19 mouse cellular contexts compared by ENCODE assay signal in genomic region chr8:115133119-115133518, GRCm38 (mm10).
"Had no signal": no experiment of that assay in that cellular context is flagged by ENCODE, and none has a peak within 500 bp of the region (broad histone marks: within the 10 kb centered on the region; RNA-seq: fewer than 3 reads in every experiment).

No protein-coding gene starts in this region.

- H3K9ac ChIP-seq: limb, embryonic 12.5 days; limb, embryonic 15.5 days; liver, embryonic 14.5 days; liver, postnatal 0 days; lung, embryonic 14.5 days; midbrain, embryonic 12.5 days; neural tube, embryonic 12.5 days had no signal

- H3K27ac ChIP-seq: limb, embryonic 12.5 days; limb, embryonic 15.5 days; liver, embryonic 14.5 days; macrophage; midbrain, embryonic 12.5 days; neural tube, embryonic 12.5 days; stomach, postnatal 0 days had no signal

- H3K4me2 ChIP-seq: limb, embryonic 12.5 days; limb, embryonic 15.5 days; liver, embryonic 11.5 days; lung, embryonic 14.5 days; midbrain, embryonic 12.5 days; neural tube, embryonic 12.5 days had no signal

- DNase-seq: kidney, postnatal 14 days; kidney, postnatal 4 days; left cerebral cortex, postnatal 4 days; liver, postnatal 0 days; lung, embryonic 14.5 days; right cerebral cortex, postnatal 14 days; right cerebral cortex, postnatal 4 days; thymus, adult 2 months; thymus, postnatal 14 days; thymus, postnatal 4 days had no signal

- ATAC-seq: liver, postnatal 0 days; lung, postnatal 0 days had no signal

- H3K36me3 ChIP-seq: limb, embryonic 12.5 days; limb, embryonic 15.5 days; midbrain, embryonic 12.5 days; neural tube, embryonic 12.5 days had no signal

- H3K4me3 ChIP-seq: limb, embryonic 12.5 days; limb, embryonic 15.5 days; midbrain, embryonic 12.5 days; neural tube, embryonic 12.5 days had no signal

- H3K27me3 ChIP-seq: neural tube, embryonic 12.5 days had no signal

- H3K4me1 ChIP-seq: limb, embryonic 12.5 days; neural tube, embryonic 12.5 days had no signal

- H3K9me3 ChIP-seq: limb, embryonic 12.5 days; limb, embryonic 15.5 days; midbrain, embryonic 12.5 days; neural tube, embryonic 12.5 days had no signal
